Mouse (Mus musculus) lung, adult 2 months (tissue): ENCODE measurements around the gene Tmprss12. TPM values are rescaled to one million over a fixed set of nuclear protein-coding genes. Genes with fewer than 3 reads are reported as not detected.
"Not testable (repeated sequence)": the region's sequence is repeated elsewhere in the genome, so short reads cannot be mapped to it uniquely, and the experiment has no call there.

Experiments used
- DNase-seq: peaks from one replicate; pipeline ENCODE4 v3.0.0; 2022
- H3K4me1 ChIP-seq: fragments of 200-500 bp; 2 replicates; pipeline ENCODE4 v1.6.1; 2011; ENCODE audit warnings: low read length; ENCODE audit not compliant: control insufficient read depth, insufficient read depth
- H3K4me3 ChIP-seq: fragments of 200-500 bp; replicated peaks from 2 replicates; pipeline ENCODE3; 2011; ENCODE audit warnings: low read depth, mild to moderate bottlenecking, control low read depth, low read length; ENCODE audit errors: extremely low read depth
- CTCF ChIP-seq: fragments of 200-500 bp; IDR thresholded peaks from 2 replicates; pipeline ENCODE4 v1.5.1; 2011; ENCODE audit warnings: mild to moderate bottlenecking, low read length, control low read depth; ENCODE audit not compliant: insufficient read depth
- POLR2A ChIP-seq: fragments of 200-500 bp; IDR thresholded peaks from 2 replicates; pipeline ENCODE4 v1.6.1; 2011; ENCODE audit warnings: low read depth, mild to moderate bottlenecking, control low read depth, low read length, borderline replicate concordance; ENCODE audit errors: extremely low read depth
- WGBS: fragments of 180-500 bp; shearing (Covaris S2); methylation state at CpG from one replicate; pipeline ENCODE4 v1.1.7; 2018; 5-methylcytosine and 5-hydroxymethylcytosine counted together
- polyA plus RNA-seq: library from polyadenylated mRNA; depleted of rRNA; stranded (reverse); fragments of >200 nt; gene quantifications from 2 replicates; pipeline ENCODE4 v1.2.3, GENCODE M21; 2012

The Tmprss12 gene
- polyA plus RNA-seq, 1 experiment: not detected

DNA sequence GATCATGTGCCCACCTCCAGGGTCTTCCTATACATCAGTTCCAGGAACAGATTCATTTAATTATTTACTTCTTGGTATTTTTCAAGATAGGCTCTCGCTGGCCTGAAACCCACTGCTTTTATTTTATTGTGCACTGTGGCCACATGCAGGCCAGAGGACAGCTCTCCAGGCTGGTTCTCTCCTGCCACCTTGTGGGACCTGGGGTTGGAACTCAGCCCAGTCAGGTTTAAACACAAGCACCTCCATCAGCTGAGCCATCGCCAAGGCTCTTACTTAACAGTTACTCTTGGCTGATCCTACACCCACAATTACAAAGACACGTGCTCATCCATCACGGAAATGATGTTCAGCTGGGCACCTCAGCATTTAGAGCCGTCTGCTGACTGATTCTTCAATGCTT lies 40.5 kb downstream of the Tmprss12 start:
- DNase-seq: peak; percentile 73
- TF ChIP-seq CTCF: peak; percentile 63; the same call in 1 of the 2 replicates
- no peak for TF ChIP-seq POLR2A
- Histone ChIP-seq H3K4me3 (no peak overlapping the region), H3K4me1 (peaks cover 15% of the 10 kb centered on the region)
- WGBS: 25% methylated on average over 5 of the region's 5 CpGs

GRCm38 (mm10) chr15:100324021-100324591 lies 43.5 kb downstream of the Tmprss12 start:
- DNase-seq: no peak
- no peak overlapping the region for H3K4me3 ChIP-seq
- no peak for TF ChIP-seq POLR2A
- no peak for TF ChIP-seq CTCF
- 69% methylated on average over 12 of the region's 12 CpGs for WGBS
- H3K4me1 ChIP-seq: peaks cover 6% of the 10 kb centered on the region

DNA sequence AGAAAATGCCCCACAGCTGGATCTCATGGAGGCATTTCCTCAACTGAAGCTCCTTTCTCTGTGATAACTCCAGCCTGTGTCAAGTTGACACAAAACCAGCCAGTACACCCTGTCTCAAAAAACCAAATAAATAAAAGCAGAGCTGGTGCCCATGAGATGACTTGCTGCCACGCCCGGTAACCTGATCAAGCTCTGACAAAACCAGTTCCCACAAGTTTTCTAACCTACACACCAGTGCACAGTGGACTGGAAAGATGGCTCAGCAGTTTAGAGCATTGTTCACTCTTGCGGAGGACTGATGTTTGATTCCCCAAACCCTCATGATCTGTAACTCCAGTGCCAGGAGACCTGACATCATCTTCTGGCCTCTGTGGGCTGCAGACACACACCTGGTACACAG lies 44.6 kb downstream of the Tmprss12 start:
- no peak for DNase-seq
- WGBS: 73% methylated on average over 3 of the region's 3 CpGs
- no peaks in the 10 kb centered on the region; the same call in none of the 2 replicates for H3K4me1 ChIP-seq
- TF ChIP-seq POLR2A (no peak), CTCF (no peak)
- H3K4me3 ChIP-seq: no peak overlapping the region

DNA sequence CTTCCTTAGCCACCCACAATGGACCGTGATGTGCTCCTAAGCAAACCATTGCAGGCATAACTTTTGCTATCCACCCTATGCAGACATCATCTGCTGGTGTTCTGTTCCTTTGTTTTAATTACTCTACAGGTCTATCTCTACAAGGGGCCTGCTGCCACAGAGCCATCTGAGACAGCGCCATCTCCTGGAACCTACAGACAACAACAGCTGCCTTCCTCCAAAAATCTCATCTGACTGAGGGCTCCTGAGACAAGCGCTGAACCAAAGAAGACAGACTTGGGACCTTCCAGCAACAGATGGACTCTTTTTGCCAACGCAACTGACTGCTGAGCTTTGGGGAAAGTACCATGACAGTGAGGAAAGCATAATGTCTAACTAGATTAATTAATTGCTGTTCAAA lies 47.5 kb downstream of the Tmprss12 start:
- 0 out of 2 replicates have a peak, but pooled peaks have one; percentile 11 for TF ChIP-seq CTCF
- not testable (repeated sequence) for H3K4me3 ChIP-seq, H3K4me1 ChIP-seq, DNase-seq
- WGBS: 66% methylated on average over 4 of the region's 4 CpGs

DNA sequence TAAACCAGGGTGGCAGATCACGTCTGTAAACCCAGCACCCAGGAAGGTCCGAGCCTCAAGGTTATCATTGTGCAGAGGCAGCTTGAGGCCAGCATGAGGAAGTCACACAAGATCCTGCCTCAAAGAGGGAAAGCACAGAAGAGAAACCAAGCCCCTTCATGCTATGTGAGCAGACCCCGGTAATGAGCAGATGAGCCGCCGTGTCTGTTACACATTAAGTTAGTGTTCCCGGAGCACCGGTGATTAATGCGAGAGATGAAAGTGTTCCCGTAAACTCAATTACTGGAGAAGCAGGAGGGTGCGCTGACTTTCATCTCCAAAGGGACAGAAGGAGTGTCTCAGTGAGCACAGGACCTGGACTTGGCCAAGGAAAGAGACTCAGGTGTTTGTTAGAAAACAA lies 48.7 kb downstream of the Tmprss12 start:
- not testable (repeated sequence) for H3K4me1 ChIP-seq, DNase-seq, H3K4me3 ChIP-seq
- 85% methylated on average over 10 of the region's 10 CpGs for WGBS

- no peak for DNase-seq
- 85% methylated on average over 7 of the region's 7 CpGs for WGBS
- TF ChIP-seq CTCF (no peak), POLR2A (no peak)
Measured at GRCm38 (mm10) chr15:100330739-100331138, 50.1 kb downstream of the Tmprss12 start.

GRCm38 (mm10) chr15:100332077-100332961 lies 51.7 kb downstream of the Tmprss12 start:
- WGBS: 53% methylated on average over 3 of the region's 10 CpGs
- not testable (repeated sequence) for DNase-seq

More at GRCm38 (mm10) chr15:100330739-100331138, 50.1 kb downstream of the Tmprss12 start:
- Histone ChIP-seq H3K4me3 (no peak overlapping the region), H3K4me1 (no peaks in the 10 kb centered on the region; the same call in 1 of the 2 replicates)

GRCm38 (mm10) chr15:100334629-100335028 lies 54.0 kb downstream of the Tmprss12 start, which contains the start of gene Mettl7a3:
Gene Mettl7a3, plus strand, starts transcription at chr15:100334929.
- H3K4me1 ChIP-seq: no peaks in the 10 kb centered on the region
- no peak within 1 kb of the TSS for H3K4me3 ChIP-seq
- TF ChIP-seq POLR2A (no peak), CTCF (no peak)
- DNase-seq: no peak
- WGBS: 69% methylated on average over 10 of the region's 10 CpGs

More at GRCm38 (mm10) chr15:100332077-100332961, 51.7 kb downstream of the Tmprss12 start:
- H3K4me3 ChIP-seq, H3K4me1 ChIP-seq: not testable (repeated sequence)

DNA sequence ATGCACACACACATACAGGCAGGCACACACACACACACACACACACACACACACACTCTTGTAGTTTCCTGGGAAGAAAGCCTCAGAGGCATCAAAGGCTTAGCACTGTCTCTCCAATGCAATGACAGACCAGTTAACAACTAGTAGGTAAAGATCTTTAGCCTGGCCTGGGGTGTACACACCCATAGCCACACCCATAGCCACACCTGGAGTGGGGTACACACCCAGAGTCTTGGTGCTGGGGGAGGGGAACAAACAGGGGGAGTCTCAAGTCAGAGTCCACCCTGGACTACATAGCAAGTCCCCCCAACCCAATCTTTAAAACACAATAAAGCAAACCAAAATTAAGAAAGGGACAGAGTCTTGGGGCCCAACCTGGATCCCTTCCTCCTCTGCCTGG lies 56.7 kb downstream of the Tmprss12 start:
- not testable (repeated sequence) for H3K4me1 ChIP-seq, H3K4me3 ChIP-seq, DNase-seq

DNA sequence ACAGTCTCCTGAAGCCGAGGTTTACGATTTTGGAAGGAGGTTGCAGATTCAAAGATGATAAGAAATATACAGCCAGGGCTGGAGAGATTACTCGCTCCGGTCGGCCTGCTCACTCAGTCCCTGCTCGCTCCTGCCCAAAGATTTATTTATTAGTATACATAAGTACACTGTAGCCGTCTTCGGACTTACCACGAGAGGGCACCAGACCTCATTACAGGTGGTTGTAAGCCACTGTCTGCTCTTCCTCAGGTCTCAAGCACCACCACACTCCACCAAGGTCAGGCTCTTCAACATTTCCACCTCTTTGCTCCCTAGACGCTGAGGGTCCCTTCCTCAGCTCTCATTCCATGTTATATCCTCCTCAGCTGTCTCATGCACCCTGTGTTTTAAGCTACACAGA lies 57.2 kb downstream of the Tmprss12 start:
- H3K4me3 ChIP-seq, H3K4me1 ChIP-seq: not testable (repeated sequence)
- DNase-seq: peak; percentile 60
- 24% methylated on average over 10 of the region's 10 CpGs for WGBS

DNA sequence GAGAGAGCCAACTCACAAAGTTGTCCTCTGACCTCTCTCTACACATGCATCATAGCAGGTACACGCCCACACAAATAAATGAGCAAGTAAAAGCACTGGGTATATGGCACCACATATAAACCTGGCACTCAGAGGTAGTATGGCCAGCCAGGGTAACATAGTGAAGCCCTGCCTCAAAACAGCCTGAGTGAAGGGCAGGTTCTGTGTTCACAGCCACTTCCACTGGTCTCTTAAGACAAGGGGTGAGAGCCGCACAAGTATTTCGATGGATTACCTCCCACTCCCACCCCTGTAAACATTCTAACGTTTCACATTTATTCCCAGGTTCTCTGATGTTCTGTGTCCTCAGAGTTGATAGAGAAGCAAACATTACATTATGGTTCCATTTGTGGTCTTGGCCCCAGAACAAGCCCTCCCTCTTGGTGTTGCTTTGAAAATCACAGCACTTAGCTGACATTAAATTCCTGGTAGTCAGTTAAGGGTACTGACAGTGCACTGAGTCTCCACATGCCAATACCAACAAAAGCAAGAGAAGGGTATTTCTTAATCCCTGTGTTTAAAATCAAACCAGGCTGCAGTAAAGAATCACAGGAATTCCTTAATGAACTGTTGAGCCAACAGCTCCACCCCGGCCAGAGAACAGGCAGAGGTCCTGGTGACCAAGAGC lies 60.8 kb downstream of the Tmprss12 start:
- not testable (repeated sequence) for DNase-seq, H3K4me1 ChIP-seq, H3K4me3 ChIP-seq
- WGBS: 42% methylated on average over 5 of the region's 5 CpGs
